Mouse (Mus musculus): ENCODE results near the gene Kcnn3. TPM values are rescaled to one million over a fixed set of nuclear protein-coding genes. Genes with fewer than 3 reads are reported as not detected.

The Kcnn3 gene
- polyA plus RNA-seq, 1 experiment, result 10.6 TPM

- no peak for DNase-seq (ENCODE audit: low spot score)
Observed at GRCm38 (mm10) chr3:89565371-89565770, 45.4 kb downstream of the Kcnn3 start.

- no peak for DNase-seq (ENCODE audit: low spot score)
Observed at GRCm38 (mm10) chr3:89569058-89569457, 49.1 kb downstream of the Kcnn3 start.

DNA sequence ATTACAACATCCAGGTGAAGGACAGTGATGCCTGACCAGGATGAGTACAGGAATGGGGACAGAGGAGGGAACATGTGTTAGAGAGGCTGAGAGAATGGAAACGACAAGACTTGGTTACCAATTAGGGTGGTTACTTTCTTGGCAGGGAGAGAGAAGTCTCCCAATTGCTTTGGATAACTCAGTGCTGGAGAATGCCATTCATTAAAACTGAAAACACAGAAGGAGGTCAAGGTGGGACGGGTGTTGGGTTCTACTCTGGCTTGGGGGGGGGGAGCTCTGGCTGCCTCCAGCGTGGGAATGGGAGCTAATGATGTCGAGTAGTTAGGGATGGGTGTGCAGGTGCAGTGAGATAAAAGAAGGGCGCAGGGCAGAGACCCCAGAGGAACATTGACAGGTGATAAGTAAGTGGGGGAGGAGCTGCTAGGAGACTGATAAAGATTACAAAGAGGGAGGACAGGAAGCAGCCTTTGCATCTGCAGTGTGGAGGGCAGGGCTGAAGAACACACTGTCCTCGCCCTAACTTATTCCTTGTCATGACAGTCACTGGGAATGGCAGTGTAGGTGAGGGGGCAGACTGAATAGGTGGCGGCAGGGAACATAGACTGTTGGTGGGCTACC lies 49.9 kb downstream of the Kcnn3 start:
- no peak for DNase-seq (ENCODE audit: low spot score)

GRCm38 (mm10) chr3:89570362-89570761 lies 50.4 kb downstream of the Kcnn3 start:
- DNase-seq (ENCODE audit: low spot score), result no peak

- no peak for DNase-seq (ENCODE audit: low spot score)
Observed at GRCm38 (mm10) chr3:89574260-89574659, 54.3 kb downstream of the Kcnn3 start.

GRCm38 (mm10) chr3:89576381-89576780 lies 56.4 kb downstream of the Kcnn3 start:
- DNase-seq (ENCODE audit: low spot score), result no peak

DNA sequence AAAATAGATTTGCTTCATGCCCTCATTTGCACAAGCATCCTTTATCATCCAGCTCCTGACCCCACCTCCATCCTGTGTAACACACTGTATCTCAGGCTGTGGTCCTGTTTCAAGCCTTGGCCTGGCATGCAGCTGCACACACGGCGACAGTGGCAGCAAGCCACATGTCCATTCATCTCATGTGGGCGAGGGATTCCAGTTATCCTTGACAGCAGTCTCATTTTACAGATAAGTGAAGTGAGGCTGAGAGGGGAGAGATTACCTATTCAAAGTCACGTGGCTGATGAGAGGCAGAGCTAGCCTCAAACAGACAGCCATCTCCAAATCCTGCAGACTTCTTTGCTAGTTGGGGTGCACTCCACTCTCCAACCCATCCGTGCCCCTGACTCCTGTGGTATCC lies 57.2 kb downstream of the Kcnn3 start:
- DNase-seq (ENCODE audit: low spot score), result no peak

- no peak for DNase-seq (ENCODE audit: low spot score)
Observed at GRCm38 (mm10) chr3:89578083-89578482, 58.1 kb downstream of the Kcnn3 start.

- no peak for DNase-seq (ENCODE audit: low spot score)
Observed at GRCm38 (mm10) chr3:89578803-89579202, 58.8 kb downstream of the Kcnn3 start.

DNA sequence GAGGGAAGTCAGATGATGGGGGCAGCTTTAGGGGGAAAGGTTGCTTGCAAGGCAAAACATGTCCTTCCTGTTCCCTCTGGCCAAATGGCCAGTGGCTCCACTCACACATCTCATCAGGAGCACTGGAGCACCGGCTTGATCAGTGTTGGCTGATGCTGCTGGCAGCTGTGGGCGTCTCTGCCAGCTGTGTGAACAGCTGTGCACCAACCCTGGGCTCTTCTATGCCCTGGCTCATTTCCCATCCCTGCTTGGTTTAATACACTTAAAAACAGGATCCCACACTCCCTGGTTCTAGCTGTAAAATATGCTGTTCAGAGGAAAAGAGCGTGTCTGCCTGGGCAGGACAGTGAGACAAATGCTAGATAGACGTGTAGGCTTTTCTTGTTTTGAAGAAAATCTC lies 64.3 kb downstream of the Kcnn3 start:
- DNase-seq (ENCODE audit: low spot score), result no peak

DNA sequence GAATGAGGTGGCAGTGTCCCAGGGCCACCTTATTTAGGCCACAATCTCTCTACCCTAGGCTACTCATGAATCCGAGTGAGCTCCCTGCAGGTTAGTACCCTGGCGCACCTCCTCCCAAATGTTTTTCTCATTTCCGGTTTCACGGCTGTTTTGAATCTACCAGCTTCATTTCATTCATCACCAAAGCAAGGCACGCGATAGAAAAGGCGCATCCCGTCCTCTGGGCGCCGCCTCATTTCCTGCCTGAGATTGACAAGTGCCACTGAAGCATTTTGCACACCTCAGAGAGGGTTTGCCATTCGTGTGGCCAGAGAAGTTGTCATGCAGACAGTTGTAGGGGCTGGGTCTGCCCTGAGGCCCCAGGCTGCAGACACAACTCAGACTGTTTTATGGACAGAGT lies 68.5 kb downstream of the Kcnn3 start:
- DNase-seq (ENCODE audit: low spot score), result no peak

- DNase-seq (ENCODE audit: low spot score), result no peak
Observed at GRCm38 (mm10) chr3:89589321-89589720, 69.4 kb downstream of the Kcnn3 start.

DNA sequence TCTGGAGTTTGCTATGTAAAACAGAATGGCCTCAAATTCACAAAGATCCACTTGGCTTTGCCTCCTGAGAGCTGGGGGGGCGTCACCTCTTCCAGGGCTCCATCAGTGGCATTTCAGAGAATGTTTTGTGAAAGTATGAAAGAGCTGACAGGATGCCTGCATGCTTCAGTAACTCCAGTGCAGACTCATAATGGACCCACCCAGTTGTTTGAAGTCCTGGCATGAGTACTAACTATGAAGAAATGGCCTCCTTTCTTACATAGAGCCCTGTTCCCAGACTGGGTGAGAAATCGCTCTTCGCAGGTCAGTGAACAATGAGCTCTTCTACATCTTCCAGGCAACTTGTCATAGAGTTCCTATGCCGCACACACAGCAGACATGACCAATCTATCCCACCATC lies 70.4 kb downstream of the Kcnn3 start:
- no peak for DNase-seq (ENCODE audit: low spot score)

DNA sequence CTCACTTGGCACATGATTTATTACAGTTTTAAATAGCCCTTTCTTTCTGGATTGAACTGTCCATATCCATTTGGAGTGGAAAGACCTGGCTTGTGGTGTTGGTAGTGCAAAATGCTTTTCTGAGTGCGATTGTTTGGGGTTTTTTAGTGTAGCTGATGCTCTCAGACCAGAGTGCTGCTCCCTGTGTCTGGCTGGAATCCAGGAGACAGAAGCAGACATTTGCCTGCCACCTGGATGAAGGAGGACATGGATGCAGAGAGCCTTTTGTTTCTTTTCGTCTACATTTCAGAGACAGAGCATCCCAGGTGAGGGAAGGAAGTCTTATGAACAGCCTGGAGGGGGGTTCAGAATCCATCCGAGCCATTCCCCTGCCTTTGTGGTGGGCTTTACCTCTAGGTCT lies 71.5 kb downstream of the Kcnn3 start:
- DNase-seq (ENCODE audit: low spot score), result no peak

GRCm38 (mm10) chr3:89592809-89593208 lies 72.8 kb downstream of the Kcnn3 start:
- DNase-seq (ENCODE audit: low spot score), result no peak

- no peak for DNase-seq (ENCODE audit: low spot score)
Observed at GRCm38 (mm10) chr3:89593524-89593923, 73.6 kb downstream of the Kcnn3 start.

DNA sequence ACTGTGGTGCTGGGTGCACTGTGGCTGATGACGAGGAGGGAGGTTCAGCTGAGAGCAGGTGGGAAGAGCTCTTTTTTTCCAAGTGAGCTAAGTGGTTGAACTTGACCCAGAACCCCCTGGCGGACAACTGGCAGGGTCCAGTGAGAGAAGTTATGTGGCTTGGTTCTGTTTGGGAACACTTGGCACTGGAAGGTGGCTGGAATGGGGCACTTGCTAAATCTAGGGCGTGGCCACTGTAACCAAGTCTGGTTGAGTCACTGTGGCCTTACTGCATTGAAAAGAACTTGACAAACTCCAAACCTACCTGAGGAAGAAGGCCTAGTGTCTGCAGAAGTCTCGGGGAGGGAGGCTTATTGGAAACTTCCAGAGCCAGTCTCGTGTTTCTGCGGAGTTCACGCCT lies 78.4 kb downstream of the Kcnn3 start:
- DNase-seq (ENCODE audit: low spot score), result no peak

DNA sequence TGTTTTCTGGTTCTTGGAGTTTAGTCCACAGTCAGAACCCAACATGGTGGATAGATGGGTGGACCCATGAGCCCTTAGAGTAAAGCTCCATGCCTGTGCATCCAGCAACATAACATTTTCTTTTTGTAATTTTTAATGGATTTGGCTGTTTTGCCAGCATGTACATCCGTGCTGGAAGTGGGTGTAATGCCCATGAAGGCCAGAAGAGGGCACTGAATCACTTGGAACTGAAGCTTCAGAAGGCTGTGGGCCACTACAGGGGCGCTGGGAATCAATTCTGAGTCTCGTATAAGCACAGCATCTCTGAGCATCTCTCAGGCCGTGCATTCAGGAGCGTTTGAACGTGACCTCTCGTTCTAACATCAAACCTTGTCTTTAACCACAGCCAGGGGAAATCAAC lies 79.0 kb downstream of the Kcnn3 start:
- no peak for DNase-seq (ENCODE audit: low spot score)

- DNase-seq (ENCODE audit: low spot score), result no peak
Observed at GRCm38 (mm10) chr3:89601060-89601459, 81.1 kb downstream of the Kcnn3 start.

DNA sequence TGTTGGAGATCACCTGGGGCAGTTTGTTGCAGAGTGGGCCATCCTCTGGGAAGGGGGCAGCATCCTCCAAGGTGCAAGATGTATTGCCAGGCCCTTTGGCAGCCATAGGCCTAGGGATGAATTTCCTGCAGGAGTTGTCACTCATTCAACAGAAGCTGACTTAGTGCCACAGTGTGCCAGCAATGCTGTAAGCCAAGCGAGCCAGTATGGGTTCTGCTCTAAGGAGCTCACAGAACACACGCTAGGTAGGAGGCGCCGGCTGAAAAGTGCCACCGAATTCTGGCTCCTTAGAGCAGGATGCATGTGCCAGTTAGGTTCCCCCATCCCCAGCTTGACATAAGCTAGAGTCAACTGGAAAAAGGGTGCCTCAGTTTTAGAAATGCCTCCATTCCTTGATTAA lies 83.3 kb downstream of the Kcnn3 start:
- DNase-seq (ENCODE audit: low spot score), result no peak

GRCm38 (mm10) chr3:89605235-89605634 lies 85.3 kb downstream of the Kcnn3 start:
- DNase-seq (ENCODE audit: low spot score), result no peak

GRCm38 (mm10) chr3:89607327-89607726 lies 87.4 kb downstream of the Kcnn3 start:
- DNase-seq (ENCODE audit: low spot score), result no peak

GRCm38 (mm10) chr3:89612048-89612447 lies 92.1 kb downstream of the Kcnn3 start:
- DNase-seq (ENCODE audit: low spot score), result no peak
